Mouse (Mus musculus): ENCODE data around the gene Mpnd.

The Mpnd gene

GRCm38 (mm10) chr17:56026881-56027280 is 21.4 kb downstream of the Mpnd start:
- Histone ChIP-seq H3K4me3 (replicated peaks; ENCODE audit: low read length) (no peak overlapping the region), H3K27me3 (ENCODE audit: insufficient read depth, low read length) (no peaks in the 10 kb centered on the region), H3K4me1 (replicated peaks; ENCODE audit: low read depth, low read length) (peaks cover 78% of the 10 kb centered on the region), H3K36me3 (ENCODE audit: insufficient read depth, low read length) (peaks cover 96% of the 10 kb centered on the region), H3K9me3 (ENCODE audit: low read length) (no peaks in the 10 kb centered on the region)
- no peak for TF ChIP-seq NANOG (IDR thresholded peaks at IDR 0.05; ENCODE audit: borderline replicate concordance, low read length)
- TF ChIP-seq POU5F1 (IDR thresholded peaks at IDR 0.05; ENCODE audit: borderline replicate concordance, low read length): no peak
- TF ChIP-seq CTCF (conservative IDR thresholded peaks at IDR 0.05; ENCODE audit: low read length): no peak

- peaks cover 78% of the 10 kb centered on the region for H3K4me1 ChIP-seq (replicated peaks; ENCODE audit: low read depth, low read length)
- TF ChIP-seq CTCF (conservative IDR thresholded peaks at IDR 0.05; ENCODE audit: low read length) (no peak), NANOG (IDR thresholded peaks at IDR 0.05; ENCODE audit: borderline replicate concordance, low read length) (no peak), POU5F1 (IDR thresholded peaks at IDR 0.05; ENCODE audit: borderline replicate concordance, low read length) (no peak)
These were observed 22.4 kb downstream of the Mpnd start for GRCm38 (mm10) chr17:56027801-56028441.

DNA sequence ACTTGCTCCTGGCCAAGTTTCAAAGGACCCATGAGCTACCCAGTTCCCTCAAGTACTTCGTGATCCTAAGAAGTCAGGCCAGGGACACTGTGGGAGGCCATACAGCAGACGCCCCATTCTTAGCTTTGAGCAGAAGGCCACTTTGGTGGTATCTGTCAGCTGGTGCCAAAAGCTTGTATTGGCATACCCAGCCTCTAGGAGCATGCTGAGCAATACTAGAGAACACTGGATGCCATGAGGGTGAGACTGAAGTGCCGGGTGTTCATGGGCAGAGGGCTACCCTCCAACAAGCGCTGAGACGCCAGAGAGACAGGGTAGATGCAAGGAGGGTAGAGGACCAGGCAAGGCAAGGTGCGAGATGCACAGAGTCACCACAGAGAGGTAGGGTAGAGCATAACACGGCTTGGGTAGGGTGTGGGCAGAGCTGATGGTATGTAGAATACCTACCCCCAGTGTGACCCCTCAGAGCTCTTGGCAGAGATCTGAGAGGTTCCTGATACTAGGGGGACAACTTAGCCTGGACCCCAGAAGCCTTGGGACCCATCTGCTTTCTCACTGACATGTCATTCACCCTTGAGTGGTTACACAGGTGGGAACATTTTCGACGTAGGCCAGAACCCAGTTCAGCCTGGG is 24.8 kb downstream of the Mpnd start:
- no peak overlapping the region for H3K4me3 ChIP-seq (replicated peaks; ENCODE audit: low read length)
- TF ChIP-seq NANOG (IDR thresholded peaks at IDR 0.05; ENCODE audit: borderline replicate concordance, low read length) (no peak), CTCF (conservative IDR thresholded peaks at IDR 0.05; ENCODE audit: low read length) (no peak), POU5F1 (IDR thresholded peaks at IDR 0.05; ENCODE audit: borderline replicate concordance, low read length) (no peak)
- no peaks in the 10 kb centered on the region for H3K27me3 ChIP-seq (ENCODE audit: insufficient read depth, low read length)
- H3K36me3 ChIP-seq (ENCODE audit: insufficient read depth, low read length): peaks cover 92% of the 10 kb centered on the region
- peaks cover 79% of the 10 kb centered on the region for H3K4me1 ChIP-seq (replicated peaks; ENCODE audit: low read depth, low read length)
- no peaks in the 10 kb centered on the region for H3K9me3 ChIP-seq (ENCODE audit: low read length)

More at GRCm38 (mm10) chr17:56027801-56028441, 22.4 kb downstream of the Mpnd start:
- Histone ChIP-seq H3K36me3 (ENCODE audit: insufficient read depth, low read length) (peaks cover 93% of the 10 kb centered on the region), H3K9me3 (ENCODE audit: low read length) (no peaks in the 10 kb centered on the region), H3K4me3 (replicated peaks; ENCODE audit: low read length) (no peak overlapping the region), H3K27me3 (ENCODE audit: insufficient read depth, low read length) (no peaks in the 10 kb centered on the region)

DNA sequence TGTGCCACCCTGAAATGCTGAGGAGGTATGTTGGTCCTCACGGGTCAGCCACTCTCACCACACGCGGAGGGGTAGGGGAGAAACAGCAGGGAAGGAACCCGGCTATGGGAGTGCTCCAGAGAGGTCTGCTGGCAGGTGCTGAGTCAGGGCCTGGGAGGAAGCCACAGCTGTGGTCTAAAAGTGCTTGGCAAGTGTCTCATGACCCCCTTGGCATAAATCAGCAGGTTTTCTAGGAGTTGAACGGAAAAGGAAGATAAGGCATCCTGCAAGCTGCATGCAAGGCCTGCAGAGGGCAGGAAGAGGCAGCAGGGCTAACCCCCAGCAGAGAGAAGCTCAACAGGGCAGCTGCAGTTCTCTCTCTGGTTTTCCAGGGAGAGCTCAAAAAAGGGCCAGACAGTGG is 25.4 kb downstream of the Mpnd start:
- H3K36me3 ChIP-seq (ENCODE audit: insufficient read depth, low read length): peaks cover 87% of the 10 kb centered on the region
- no peaks in the 10 kb centered on the region for H3K27me3 ChIP-seq (ENCODE audit: insufficient read depth, low read length)
- H3K9me3 ChIP-seq (ENCODE audit: low read length): no peaks in the 10 kb centered on the region
- no peak for TF ChIP-seq NANOG (IDR thresholded peaks at IDR 0.05; ENCODE audit: borderline replicate concordance, low read length)
- TF ChIP-seq POU5F1 (IDR thresholded peaks at IDR 0.05; ENCODE audit: borderline replicate concordance, low read length): no peak
- no peak for TF ChIP-seq CTCF (conservative IDR thresholded peaks at IDR 0.05; ENCODE audit: low read length)
- no peak overlapping the region for H3K4me3 ChIP-seq (replicated peaks; ENCODE audit: low read length)
- H3K4me1 ChIP-seq (replicated peaks; ENCODE audit: low read depth, low read length): peaks cover 83% of the 10 kb centered on the region

DNA sequence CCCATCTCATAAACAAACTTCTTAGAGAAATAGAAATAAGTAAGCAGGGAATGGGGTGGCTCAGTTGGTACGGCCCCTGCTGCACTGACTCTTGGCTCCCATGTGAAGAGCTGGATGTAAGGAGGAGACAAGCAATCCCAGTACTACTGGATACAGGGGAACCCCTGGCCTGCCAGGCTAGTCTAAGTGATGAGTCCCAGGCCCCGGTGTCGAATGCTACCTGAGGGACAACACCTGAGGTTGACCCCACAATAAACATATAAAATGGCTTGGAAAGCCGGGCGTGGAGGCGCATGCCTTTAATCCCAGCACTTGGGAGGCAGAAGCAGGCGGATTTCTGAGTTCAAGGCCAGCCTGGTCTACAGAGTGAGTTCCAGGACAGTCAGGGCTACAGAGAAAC is 25.9 kb downstream of the Mpnd start:
- Histone ChIP-seq H3K9me3 (ENCODE audit: low read length) (no peaks in the 10 kb centered on the region), H3K4me1 (replicated peaks; ENCODE audit: low read depth, low read length) (peaks cover 78% of the 10 kb centered on the region), H3K4me3 (replicated peaks; ENCODE audit: low read length) (no peak overlapping the region), H3K36me3 (ENCODE audit: insufficient read depth, low read length) (peaks cover 82% of the 10 kb centered on the region), H3K27me3 (ENCODE audit: insufficient read depth, low read length) (no peaks in the 10 kb centered on the region)
- no peak for TF ChIP-seq POU5F1 (IDR thresholded peaks at IDR 0.05; ENCODE audit: borderline replicate concordance, low read length)
- TF ChIP-seq CTCF (conservative IDR thresholded peaks at IDR 0.05; ENCODE audit: low read length): no peak
- TF ChIP-seq NANOG (IDR thresholded peaks at IDR 0.05; ENCODE audit: borderline replicate concordance, low read length): no peak

- Histone ChIP-seq H3K36me3 (ENCODE audit: insufficient read depth, low read length) (peaks cover 74% of the 10 kb centered on the region), H3K27me3 (ENCODE audit: insufficient read depth, low read length) (no peaks in the 10 kb centered on the region), H3K4me3 (replicated peaks; ENCODE audit: low read length) (0 out of 2 replicates have a peak overlapping the region, but pooled peaks have one; percentile 10), H3K4me1 (replicated peaks; ENCODE audit: low read depth, low read length) (peaks cover 82% of the 10 kb centered on the region), H3K9me3 (ENCODE audit: low read length) (no peaks in the 10 kb centered on the region)
- no peak for TF ChIP-seq NANOG (IDR thresholded peaks at IDR 0.05; ENCODE audit: borderline replicate concordance, low read length)
- no peak for TF ChIP-seq CTCF (conservative IDR thresholded peaks at IDR 0.05; ENCODE audit: low read length)
- no peak for TF ChIP-seq POU5F1 (IDR thresholded peaks at IDR 0.05; ENCODE audit: borderline replicate concordance, low read length)
These were observed 26.7 kb downstream of the Mpnd start for GRCm38 (mm10) chr17:56032127-56032733.

DNA sequence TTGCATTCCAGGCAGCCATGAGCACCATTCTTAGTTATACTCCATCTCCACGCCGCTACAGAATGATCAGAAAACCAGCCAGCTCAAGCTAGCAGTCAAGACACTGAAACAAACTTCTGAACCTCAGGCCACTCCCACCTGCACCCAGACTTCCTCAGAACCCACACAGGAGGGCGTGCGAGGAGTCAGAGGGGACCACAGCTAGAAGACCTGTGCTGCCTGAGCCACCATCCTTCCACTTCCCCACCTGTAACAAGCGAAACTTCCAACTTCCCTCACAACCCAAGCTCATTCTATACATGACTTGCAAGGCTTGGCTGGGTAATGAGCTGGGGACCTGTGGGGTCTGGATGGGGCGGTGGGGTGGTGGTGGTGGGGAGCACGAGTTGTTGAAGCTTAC is 27.3 kb downstream of the Mpnd start:
- Histone ChIP-seq H3K9me3 (ENCODE audit: low read length) (no peaks in the 10 kb centered on the region), H3K27me3 (ENCODE audit: insufficient read depth, low read length) (no peaks in the 10 kb centered on the region), H3K4me3 (replicated peaks; ENCODE audit: low read length) (no peak overlapping the region; the same call in 1 of the 2 replicates), H3K36me3 (ENCODE audit: insufficient read depth, low read length) (peaks cover 68% of the 10 kb centered on the region), H3K4me1 (replicated peaks; ENCODE audit: low read depth, low read length) (peaks cover 86% of the 10 kb centered on the region)
- TF ChIP-seq CTCF (conservative IDR thresholded peaks at IDR 0.05; ENCODE audit: low read length) (no peak), POU5F1 (IDR thresholded peaks at IDR 0.05; ENCODE audit: borderline replicate concordance, low read length) (no peak), NANOG (IDR thresholded peaks at IDR 0.05; ENCODE audit: borderline replicate concordance, low read length) (no peak)

DNA sequence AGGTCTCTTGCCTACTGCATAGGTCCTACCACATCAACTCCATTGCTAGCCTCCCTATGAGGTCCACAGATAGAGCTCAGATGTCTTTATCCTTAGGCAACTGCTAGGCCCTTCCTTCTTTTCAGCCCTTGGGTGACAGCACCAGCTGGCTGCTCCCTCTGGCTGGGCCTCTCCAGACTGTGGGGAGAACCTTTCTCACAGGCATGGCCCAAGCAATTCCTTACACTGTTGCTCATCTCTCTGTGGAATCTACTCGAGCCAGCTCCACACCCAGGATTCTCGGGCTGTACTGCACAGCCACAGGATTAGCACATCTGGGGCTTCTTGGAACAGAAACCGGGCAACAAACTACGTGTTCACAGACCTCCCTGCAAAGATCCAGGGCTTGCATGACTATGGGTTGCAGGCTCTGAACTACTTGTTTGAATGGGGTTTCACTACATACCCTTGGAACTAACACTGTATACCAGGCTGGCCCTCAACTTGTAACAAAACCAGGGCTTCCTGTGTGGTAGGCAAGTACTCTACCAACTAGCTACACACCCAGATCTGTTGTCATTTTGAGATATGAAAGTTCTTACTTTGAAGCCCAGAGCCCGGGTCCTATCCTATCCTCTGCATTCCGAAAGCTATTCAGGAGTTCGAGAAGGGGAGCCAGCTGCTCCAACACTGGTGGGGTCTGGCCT is 28.7 kb downstream of the Mpnd start:
- Histone ChIP-seq H3K9me3 (ENCODE audit: low read length) (no peaks in the 10 kb centered on the region), H3K27me3 (ENCODE audit: insufficient read depth, low read length) (no peaks in the 10 kb centered on the region), H3K36me3 (ENCODE audit: insufficient read depth, low read length) (peaks cover 54% of the 10 kb centered on the region), H3K4me3 (replicated peaks; ENCODE audit: low read length) (no peak overlapping the region), H3K4me1 (replicated peaks; ENCODE audit: low read depth, low read length) (peaks cover 86% of the 10 kb centered on the region)
- TF ChIP-seq CTCF (conservative IDR thresholded peaks at IDR 0.05; ENCODE audit: low read length): no peak
- TF ChIP-seq NANOG (IDR thresholded peaks at IDR 0.05; ENCODE audit: borderline replicate concordance, low read length): no peak
